Mouse (Mus musculus): ENCODE data around the gene Pmvk. TPM values are rescaled to one million over a fixed set of nuclear protein-coding genes. Genes with fewer than 3 reads are reported as not detected.
"Not testable (repeated sequence)": the region's sequence is repeated elsewhere in the genome, so short reads cannot be mapped to it uniquely, and the experiment has no call there.

Pmvk gene
- polyA plus RNA-seq, 2 experiments = 47.2 to 52.3 TPM

- peak; percentile 60 for DNase-seq (ENCODE audit: low spot score)
- 5% methylated on average over 21 of the region's 22 CpGs for WGBS
Observed at GRCm38 (mm10) chr3:89421810-89422473, 32.4 kb upstream of the Pmvk start.

GRCm38 (mm10) chr3:89422556-89423205 is 31.7 kb upstream of the Pmvk start:
- Histone ChIP-seq H3K27ac (replicated peaks; ENCODE audit: low read depth, low read length) (peak overlapping the region; percentile 80), H3K27me3 (ENCODE audit: control insufficient read depth, insufficient read depth, low read length) (no peaks in the 10 kb centered on the region)
- TF ChIP-seq POLR2A (IDR thresholded peaks at IDR 0.05; ENCODE audit: borderline replicate concordance, extremely low read depth, insufficient read depth, insufficient read length) = no peak

More at GRCm38 (mm10) chr3:89421810-89422473, 32.4 kb upstream of the Pmvk start:
- Histone ChIP-seq H3K4me3 (replicated peaks; ENCODE audit: low read length) (peak overlapping the region; percentile 61), H3K9ac (ENCODE audit: low read depth, low read length, severe bottlenecking) (peak overlapping the region; percentile 65), H3K27me3 (ENCODE audit: control insufficient read depth, insufficient read depth, low read length) (no peaks in the 10 kb centered on the region), H3K4me2 (replicated peaks; ENCODE audit: low read depth, low read length, severe bottlenecking) (peak overlapping the region; percentile 66), H3K27ac (replicated peaks; ENCODE audit: low read depth, low read length) (peak overlapping the region; percentile 80), H3K36me3 (ENCODE audit: control insufficient read depth, insufficient read depth, low read length) (peaks cover 40% of the 10 kb centered on the region), H3K9me3 (ENCODE audit: control insufficient read depth, low read length) (no peaks in the 10 kb centered on the region), H3K4me1 (ENCODE audit: control insufficient read depth, insufficient read depth, low read length) (peaks cover 28% of the 10 kb centered on the region)
- no peak for ATAC-seq (ENCODE audit: low FRiP score, low read depth)
- no peak for TF ChIP-seq POLR2A (IDR thresholded peaks at IDR 0.05; ENCODE audit: borderline replicate concordance, extremely low read depth, insufficient read depth, insufficient read length)

GRCm38 (mm10) chr3:89424416-89425140 is 29.8 kb upstream of the Pmvk start:
- Histone ChIP-seq H3K27me3 (ENCODE audit: control insufficient read depth, insufficient read depth, low read length) (no peaks in the 10 kb centered on the region), H3K27ac (replicated peaks; ENCODE audit: low read depth, low read length) (no peak overlapping the region), H3K9ac (ENCODE audit: low read depth, low read length, severe bottlenecking) (no peak overlapping the region), H3K4me2 (replicated peaks; ENCODE audit: low read depth, low read length, severe bottlenecking) (no peak overlapping the region), H3K9me3 (ENCODE audit: control insufficient read depth, low read length) (no peaks in the 10 kb centered on the region), H3K36me3 (ENCODE audit: control insufficient read depth, insufficient read depth, low read length) (peaks cover 51% of the 10 kb centered on the region), H3K4me3 (replicated peaks; ENCODE audit: low read length) (no peak overlapping the region), H3K4me1 (ENCODE audit: control insufficient read depth, insufficient read depth, low read length) (peaks cover 27% of the 10 kb centered on the region)
- ATAC-seq (ENCODE audit: low FRiP score, low read depth) = no peak
- DNase-seq (ENCODE audit: low spot score) = no peak
- TF ChIP-seq POLR2A (IDR thresholded peaks at IDR 0.05; ENCODE audit: borderline replicate concordance, extremely low read depth, insufficient read depth, insufficient read length) = no peak
- 92% methylated on average over 5 of the region's 5 CpGs for WGBS

More at GRCm38 (mm10) chr3:89422556-89423205, 31.7 kb upstream of the Pmvk start:
- ATAC-seq (ENCODE audit: low FRiP score, low read depth) (no peak), DNase-seq (ENCODE audit: low spot score) (no peak)
- Histone ChIP-seq H3K9me3 (ENCODE audit: control insufficient read depth, low read length) (no peaks in the 10 kb centered on the region), H3K4me2 (replicated peaks; ENCODE audit: low read depth, low read length, severe bottlenecking) (peak overlapping the region; percentile 66), H3K36me3 (ENCODE audit: control insufficient read depth, insufficient read depth, low read length) (peaks cover 47% of the 10 kb centered on the region), H3K4me3 (replicated peaks; ENCODE audit: low read length) (peak overlapping the region; percentile 61), H3K9ac (ENCODE audit: low read depth, low read length, severe bottlenecking) (peak overlapping the region; percentile 65; the same call in 1 of the 2 replicates), H3K4me1 (ENCODE audit: control insufficient read depth, insufficient read depth, low read length) (peaks cover 27% of the 10 kb centered on the region)
- WGBS = 75% methylated on average over 6 of the region's 6 CpGs

GRCm38 (mm10) chr3:89425141-89425525 is 29.2 kb upstream of the Pmvk start:
- Histone ChIP-seq H3K36me3 (ENCODE audit: control insufficient read depth, insufficient read depth, low read length) (peaks cover 51% of the 10 kb centered on the region), H3K9ac (ENCODE audit: low read depth, low read length, severe bottlenecking) (no peak overlapping the region), H3K4me2 (replicated peaks; ENCODE audit: low read depth, low read length, severe bottlenecking) (no peak overlapping the region), H3K4me1 (ENCODE audit: control insufficient read depth, insufficient read depth, low read length) (peaks cover 22% of the 10 kb centered on the region), H3K9me3 (ENCODE audit: control insufficient read depth, low read length) (no peaks in the 10 kb centered on the region), H3K4me3 (replicated peaks; ENCODE audit: low read length) (no peak overlapping the region), H3K27ac (replicated peaks; ENCODE audit: low read depth, low read length) (no peak overlapping the region), H3K27me3 (ENCODE audit: control insufficient read depth, insufficient read depth, low read length) (no peaks in the 10 kb centered on the region)
- no peak for ATAC-seq (ENCODE audit: low FRiP score, low read depth)
- no peak for DNase-seq (ENCODE audit: low spot score)
- 94% methylated on average over 5 of the region's 5 CpGs for WGBS
- no peak for TF ChIP-seq POLR2A (IDR thresholded peaks at IDR 0.05; ENCODE audit: borderline replicate concordance, extremely low read depth, insufficient read depth, insufficient read length)

DNA sequence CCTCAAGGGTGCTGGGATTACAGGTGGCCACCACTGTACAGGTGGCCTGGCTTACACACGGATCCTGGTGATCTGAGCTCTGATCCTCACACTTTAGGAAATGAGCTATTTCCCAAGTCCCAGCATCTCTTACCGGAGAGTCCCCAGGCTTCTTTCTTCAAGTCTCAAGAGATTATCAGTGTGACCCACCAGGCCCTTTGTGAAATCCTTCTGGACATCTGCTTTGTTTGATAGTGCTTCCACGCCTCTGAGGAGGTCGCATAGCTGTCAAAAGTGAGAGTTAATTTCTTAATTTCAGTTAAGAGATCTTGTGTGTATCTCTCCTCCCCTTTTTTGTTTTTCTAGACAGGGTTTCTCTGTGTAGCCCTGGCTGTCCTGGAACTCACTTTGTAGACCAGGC is 28.5 kb upstream of the Pmvk start:
- H3K4me3 ChIP-seq (replicated peaks; ENCODE audit: low read length) = no peak overlapping the region
- H3K27ac ChIP-seq (replicated peaks; ENCODE audit: low read depth, low read length) = no peak overlapping the region
- DNase-seq (ENCODE audit: low spot score) (no peak), ATAC-seq (ENCODE audit: low FRiP score, low read depth) (no peak)
- TF ChIP-seq POLR2A (IDR thresholded peaks at IDR 0.05; ENCODE audit: borderline replicate concordance, extremely low read depth, insufficient read depth, insufficient read length) = no peak
- H3K4me1 ChIP-seq (ENCODE audit: control insufficient read depth, insufficient read depth, low read length) = peaks cover 16% of the 10 kb centered on the region
- H3K4me2 ChIP-seq (replicated peaks; ENCODE audit: low read depth, low read length, severe bottlenecking) = no peak overlapping the region
- peaks cover 51% of the 10 kb centered on the region for H3K36me3 ChIP-seq (ENCODE audit: control insufficient read depth, insufficient read depth, low read length)
- 93% methylated on average over 4 of the region's 4 CpGs for WGBS
- H3K9me3 ChIP-seq (ENCODE audit: control insufficient read depth, low read length) = no peaks in the 10 kb centered on the region
- no peaks in the 10 kb centered on the region for H3K27me3 ChIP-seq (ENCODE audit: control insufficient read depth, insufficient read depth, low read length)
- no peak overlapping the region for H3K9ac ChIP-seq (ENCODE audit: low read depth, low read length, severe bottlenecking)

DNA sequence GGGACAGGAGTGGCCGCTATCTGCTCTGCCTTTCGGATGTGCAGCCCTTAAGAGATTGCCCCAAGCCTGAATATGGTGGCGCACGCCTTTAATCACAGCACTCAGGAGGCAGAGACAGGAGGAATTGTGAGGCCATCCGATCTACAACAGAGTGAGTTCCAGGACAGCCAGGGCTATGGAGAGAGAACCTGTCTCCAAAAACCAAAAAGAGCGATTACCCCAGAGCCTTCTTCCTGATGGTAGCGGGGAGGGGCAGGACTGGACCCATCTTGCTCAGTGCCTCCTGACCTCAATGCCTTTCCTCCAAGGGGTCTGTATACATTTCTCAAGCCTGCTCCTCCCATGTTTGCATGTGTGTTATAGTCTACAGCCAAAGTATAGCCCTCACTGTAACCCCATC is 25.3 kb upstream of the Pmvk start:
- DNase-seq (ENCODE audit: low spot score); H3K4me3 ChIP-seq (replicated peaks; ENCODE audit: low read length); H3K27ac ChIP-seq (replicated peaks; ENCODE audit: low read depth, low read length); H3K9ac ChIP-seq (ENCODE audit: low read depth, low read length, severe bottlenecking); H3K9me3 ChIP-seq (ENCODE audit: control insufficient read depth, low read length); H3K4me1 ChIP-seq (ENCODE audit: control insufficient read depth, insufficient read depth, low read length); ATAC-seq (ENCODE audit: low FRiP score, low read depth); H3K4me2 ChIP-seq (replicated peaks; ENCODE audit: low read depth, low read length, severe bottlenecking); H3K27me3 ChIP-seq (ENCODE audit: control insufficient read depth, insufficient read depth, low read length): not testable (repeated sequence)
- H3K36me3 ChIP-seq (ENCODE audit: control insufficient read depth, insufficient read depth, low read length) = peaks cover 59% of the 10 kb centered on the region
- 94% methylated on average over 7 of the region's 7 CpGs for WGBS
